Mouse (Mus musculus) c-Kit-positive CD71-positive TER-119-positive erythroid progenitor cells, embryonic 14.5 days (primary cell): ENCODE measurements around the gene Gm43552.
"Not testable (repeated sequence)": the region's sequence is repeated elsewhere in the genome, so short reads cannot be mapped to it uniquely, and the experiment has no call there.

Experiments
- DNase-seq: peaks from one replicate; pipeline ENCODE4 v3.0.0-alpha.2; 2013; ENCODE audit warnings: low spot score

Gm43552 gene

DNA sequence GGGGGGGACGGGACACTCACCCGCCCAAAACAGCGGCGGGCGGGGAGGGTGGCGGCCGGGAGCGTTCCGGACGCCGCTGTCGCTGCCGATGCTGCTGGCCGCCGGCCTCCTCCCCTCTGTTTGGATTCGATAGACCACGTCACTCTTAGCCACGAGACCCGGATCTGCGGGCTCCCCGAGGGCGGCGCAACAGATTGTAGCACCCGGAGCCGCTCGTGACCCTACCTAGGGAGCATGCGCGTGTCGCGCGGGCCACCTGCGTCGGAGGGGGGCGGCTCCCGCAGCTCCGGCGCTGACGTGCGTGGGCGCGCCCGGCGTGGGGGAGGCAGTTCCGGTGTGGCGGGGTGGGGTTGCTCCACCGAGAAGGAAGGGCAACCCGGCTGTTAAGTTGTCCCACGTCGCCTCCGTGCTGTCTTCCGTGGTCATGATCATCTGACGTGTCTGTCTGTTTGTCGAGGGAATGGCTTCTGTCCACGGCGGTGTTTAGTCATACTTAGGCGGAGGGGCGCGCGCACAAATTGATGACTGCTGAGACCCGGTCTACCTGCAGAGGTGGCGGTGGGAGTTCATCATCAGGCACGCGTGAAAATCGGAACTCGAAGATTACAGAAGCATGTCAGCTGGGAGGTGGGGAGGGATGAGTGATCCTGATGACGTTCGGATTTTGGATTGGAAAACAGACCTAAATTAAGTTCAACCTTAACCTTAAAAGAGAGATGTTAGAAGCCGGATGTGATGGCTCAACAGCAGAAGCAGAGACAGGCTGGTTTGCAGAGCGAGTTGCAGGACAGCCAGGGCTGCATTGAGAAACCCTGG lies at the start of gene Gm43552:
TSS of gene Gm43552 (minus strand) at position 118 of the 816 bp plus-strand sequence.
- peak; percentile 81 for DNase-seq

DNA sequence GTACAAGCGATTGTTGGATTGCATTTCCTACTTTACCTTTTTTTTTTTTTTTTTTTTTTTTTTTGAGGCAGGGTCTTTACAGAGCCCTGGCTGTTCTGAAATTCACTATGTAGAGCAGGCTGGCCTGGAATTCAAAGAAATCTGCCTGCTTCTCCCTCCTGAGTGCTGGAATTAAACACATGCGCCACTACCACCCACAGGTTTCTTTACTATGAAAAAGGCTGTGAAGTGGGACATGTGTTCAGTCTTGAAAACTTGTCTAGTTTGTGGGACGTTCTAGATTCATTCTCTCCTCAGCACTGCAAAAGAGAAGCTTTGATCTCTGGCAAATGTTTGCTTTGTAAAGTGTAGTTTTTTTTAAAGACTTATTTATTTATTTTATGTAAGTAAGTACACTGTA lies 49.3 kb upstream of the Gm43552 start:
- DNase-seq, result no peak

DNA sequence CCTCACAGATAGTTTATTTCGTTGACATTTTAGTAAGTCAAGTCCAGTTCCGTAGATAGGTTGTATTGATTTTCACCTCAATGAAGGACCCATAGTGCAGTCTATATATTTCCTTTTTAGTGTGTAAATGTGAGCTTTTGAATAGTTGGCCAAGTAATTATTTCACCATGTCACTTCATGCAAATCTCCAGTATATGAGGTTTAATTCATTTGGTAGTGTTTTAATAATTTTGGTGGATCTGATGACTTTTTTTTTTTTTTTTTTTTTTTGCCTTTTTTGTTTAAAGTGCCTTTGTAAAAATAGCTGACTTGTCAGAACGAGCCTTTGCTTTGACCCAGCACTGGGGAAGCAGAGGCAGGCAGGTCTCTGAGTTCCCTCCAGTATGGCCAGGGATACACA lies 47.2 kb upstream of the Gm43552 start:
- no peak for DNase-seq

DNA sequence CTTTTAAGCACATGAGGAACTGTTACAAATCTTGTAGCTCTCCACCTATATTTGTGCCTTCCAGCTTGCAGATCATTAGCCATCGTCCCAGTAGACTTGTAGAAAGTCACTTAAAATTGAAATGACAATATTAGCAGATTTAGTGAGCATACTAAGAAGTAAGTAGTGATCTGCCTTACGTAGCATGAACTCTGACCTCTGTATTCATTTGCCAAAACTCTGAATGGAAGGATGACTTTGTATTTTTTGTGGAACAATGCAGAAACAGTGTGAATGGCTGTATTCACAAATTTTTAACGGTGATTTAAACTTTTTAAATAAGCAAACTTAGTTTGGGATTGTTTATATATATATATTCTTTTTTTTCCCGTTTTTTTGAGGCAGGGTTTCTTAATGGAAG lies 46.2 kb upstream of the Gm43552 start:
- peak; percentile 40 for DNase-seq

DNA sequence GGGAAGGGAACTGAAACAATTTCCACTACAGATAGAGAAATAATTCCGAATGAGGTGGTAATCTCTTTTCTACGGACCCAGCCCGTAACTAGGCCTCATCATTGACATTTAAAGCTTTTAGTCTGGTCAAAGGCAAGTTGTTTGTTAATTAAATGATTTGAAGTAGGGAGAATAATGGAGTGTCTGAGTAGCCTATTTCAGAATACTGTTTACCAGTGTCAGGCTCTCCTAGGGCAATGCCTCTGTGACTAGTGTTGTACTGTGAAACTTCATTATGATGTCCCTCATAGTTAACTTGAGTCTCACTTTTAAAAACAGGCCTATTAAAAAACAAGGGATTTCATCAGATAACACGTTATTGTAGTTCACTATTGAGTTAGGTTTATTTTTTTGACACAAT lies 45.5 kb upstream of the Gm43552 start:
- peak; percentile 37 for DNase-seq

DNA sequence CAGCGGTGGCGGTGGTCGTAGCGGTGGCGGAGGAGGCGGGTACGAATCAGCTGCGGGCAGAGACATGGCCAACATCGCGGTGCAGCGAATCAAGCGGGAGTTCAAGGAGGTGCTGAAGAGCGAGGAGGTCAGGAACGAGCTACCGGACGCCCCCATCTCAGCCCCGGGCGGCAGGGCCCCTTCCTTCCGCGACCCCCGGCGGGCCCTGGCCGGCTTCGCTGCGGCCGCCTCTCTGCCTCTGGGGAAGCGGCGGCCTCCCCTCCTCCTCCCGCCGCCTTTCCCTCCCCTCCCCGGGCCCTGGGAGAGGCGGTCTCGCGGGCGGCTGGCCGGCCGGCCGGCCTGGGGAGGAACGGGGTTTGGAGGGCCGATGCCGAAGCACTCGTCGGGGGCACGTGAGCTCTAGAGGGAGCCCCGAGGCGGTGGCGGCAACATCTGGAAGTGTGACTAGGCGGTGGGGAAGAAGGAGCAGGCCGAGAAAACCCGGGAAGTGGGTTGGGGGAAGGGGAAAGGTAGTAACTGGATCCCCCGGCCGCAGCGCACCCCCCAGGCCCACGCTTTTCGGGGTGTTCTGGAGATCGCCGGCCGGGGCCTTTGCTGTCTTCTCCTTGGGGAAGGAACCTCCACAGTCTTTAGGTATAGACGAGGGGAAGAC lies 44.9 kb upstream of the Gm43552 start:
- DNase-seq, result peak; percentile 54

DNA sequence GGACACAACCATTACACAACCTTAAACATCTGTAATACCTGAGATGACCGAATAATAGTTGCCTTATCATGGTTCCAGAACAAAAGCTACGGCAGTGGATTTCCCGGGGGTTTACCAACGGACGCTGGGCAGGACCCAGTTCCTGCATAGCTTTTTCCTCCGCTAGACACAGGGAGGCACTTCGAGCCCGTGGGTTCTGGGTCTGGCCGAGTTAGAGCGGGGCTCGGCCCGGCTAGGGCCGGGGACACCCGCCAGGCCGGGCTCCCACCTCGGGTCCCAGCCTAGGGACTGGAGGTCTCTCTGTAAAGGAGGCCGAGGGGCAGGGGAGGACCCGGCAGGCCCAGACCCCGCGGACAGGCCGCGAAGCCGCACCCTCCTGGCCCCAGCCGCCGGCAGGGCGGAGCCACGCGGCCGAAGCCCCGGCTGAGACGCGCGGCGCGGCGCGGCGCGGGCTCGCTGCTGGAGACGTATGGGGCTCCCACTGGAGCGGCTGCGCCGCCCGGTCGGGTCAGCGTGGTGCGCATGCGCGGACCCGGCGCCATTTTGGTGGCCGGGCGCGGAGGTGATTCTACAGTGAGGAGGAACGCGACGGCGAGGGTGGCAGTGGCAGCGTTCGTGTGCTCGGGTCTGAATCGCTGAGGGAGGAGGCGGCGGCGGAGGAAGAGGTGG lies 44.3 kb upstream of the Gm43552 start, which contains the start of the genes Smim14 and Ube2k:
TSS of gene Smim14 (minus strand) at position 434 of the 669 bp plus-strand sequence.
TSS of gene Ube2k (plus strand) at position 483 of the 669 bp plus-strand sequence.
- peak; percentile 89 for DNase-seq

DNA sequence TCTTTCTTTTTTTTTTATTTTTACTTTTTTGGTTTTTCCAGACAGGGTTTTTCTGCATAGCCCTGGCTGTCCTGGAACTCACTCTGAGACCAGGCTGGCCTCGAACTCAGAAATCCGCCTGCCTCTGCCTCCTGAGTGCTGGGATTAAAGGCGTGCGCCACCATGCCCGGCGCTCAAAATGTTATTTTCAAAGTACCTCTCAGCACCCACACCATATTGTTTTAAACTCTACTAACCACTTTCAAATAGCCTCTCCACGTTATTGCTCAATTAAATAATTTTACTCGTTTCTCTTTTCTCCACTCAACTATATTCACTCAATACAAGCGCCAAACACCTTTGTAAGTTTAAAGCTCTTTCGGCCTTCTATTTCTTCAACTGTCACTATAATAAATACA lies 43.4 kb upstream of the Gm43552 start:
- not testable (repeated sequence) for DNase-seq

DNA sequence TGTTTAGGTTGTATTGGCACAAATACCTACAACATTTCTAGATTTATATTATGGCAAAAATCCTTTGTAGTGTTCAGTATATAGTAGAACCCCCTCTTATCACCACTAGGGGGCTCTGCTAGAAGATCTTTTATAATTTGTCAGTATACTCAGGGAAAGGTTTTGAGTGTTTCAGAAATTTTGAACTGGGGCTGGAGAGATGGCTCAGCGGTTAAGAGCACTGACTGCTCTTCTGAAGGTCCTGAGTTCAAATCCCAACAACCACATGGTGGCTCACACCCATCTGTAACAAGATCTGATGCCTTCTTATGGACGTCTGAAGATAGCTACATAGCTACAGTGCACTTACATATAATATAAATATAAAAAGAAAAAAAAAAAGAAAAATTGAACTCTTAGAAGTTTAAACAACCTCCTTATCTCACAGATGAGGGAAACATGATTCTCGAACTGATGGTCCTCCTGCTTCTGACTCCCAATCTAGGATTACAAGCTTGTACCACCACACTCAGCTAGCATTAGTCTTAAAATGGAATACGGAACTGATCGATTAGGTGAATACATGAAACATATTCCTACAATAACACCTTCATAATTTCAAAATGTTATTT lies 42.9 kb upstream of the Gm43552 start:
- DNase-seq, result peak; percentile 79

DNA sequence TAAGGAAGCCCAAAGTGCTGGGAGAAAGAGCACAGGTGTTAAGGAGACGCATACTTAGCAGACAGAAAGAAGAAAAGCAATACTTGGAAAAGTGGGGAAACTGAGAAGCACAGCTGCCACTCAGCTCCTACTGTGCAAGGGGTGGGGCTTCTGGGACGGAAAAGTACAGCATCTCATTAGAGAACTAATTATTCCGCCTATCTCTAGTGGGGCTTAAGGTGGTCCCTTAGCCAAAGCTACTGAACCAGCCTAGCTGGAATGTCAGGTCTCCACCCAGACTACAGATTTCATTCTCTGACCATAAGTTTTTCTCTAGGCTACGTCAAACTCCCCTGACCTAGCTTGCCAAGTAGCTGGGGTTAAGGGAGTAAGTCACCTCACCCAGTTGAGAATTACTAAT lies 41.9 kb upstream of the Gm43552 start:
- DNase-seq, result no peak

DNA sequence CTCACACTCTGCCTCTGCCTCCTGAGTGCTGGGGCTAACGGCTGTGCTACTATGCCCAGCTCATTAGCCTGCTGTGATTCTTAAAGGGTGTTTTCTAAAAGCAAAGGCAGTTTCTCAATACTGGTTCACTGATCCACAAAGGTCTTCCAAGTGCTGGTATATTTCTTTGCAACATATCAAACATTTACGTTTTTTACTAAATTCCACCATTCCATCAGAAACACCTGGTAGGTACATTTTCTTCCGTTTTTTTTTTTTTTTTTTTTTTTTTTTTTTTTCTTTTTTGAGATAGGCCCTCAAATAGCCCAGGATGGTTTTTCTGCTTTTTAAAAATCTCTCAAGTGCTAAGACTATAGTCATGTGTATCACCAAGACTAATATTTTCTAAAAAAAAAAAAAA lies 38.6 kb upstream of the Gm43552 start:
- no peak for DNase-seq

DNA sequence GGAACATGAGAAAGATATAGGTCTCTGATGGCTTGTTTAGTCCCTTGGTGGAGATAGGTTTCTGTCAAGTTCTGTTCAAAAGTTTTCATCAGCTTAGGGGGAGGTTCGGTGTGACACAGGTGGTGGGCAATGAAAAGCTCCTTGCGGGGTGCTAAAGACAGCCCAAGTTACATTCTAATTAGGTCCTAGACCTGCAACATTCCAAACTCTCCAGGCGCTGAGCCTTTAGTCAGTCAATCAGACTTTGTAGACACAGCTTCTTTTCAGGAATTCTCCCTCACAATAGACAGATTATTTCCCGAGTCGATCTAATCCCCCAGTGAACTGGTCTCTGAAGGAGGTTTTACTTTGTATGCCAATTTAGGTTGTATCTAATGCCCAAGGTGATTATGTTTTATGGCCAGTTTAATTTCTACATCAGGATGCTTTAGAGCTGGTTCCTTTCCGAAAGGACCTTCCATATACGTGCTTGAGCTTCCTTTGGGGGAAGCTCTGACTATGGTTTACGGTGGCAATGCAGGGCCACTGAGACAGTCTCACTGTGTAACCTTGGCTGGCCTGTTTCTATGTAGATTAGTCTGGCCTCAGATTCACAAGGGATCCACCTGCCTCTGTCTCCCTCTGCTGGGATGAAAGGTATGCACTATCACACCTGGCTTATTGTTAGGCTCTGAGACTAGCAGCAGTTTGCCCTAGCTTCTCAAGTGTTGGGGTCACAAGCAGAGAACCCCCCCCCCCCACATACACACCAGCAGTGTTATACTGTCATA lies 33.2 kb upstream of the Gm43552 start:
- DNase-seq, result no peak

DNA sequence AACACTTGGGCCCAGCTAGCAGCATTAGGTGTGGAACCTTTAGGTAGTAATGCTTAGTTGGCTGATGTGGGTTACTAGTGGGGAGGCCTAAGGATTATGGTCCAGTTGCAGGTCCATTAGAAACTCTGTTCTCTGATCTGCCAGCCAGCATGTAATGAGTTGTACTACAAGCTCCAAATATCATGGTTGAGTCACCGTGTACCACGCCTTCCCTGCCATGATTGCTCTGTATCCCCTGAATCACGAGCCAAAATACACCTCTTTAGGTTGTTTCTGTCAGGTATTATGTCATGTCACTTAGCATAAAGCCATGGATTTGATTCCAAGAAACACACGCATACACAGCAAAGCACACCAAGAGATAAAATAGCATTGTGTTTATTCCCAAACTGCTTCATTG lies 32.2 kb upstream of the Gm43552 start:
- DNase-seq, result no peak

DNA sequence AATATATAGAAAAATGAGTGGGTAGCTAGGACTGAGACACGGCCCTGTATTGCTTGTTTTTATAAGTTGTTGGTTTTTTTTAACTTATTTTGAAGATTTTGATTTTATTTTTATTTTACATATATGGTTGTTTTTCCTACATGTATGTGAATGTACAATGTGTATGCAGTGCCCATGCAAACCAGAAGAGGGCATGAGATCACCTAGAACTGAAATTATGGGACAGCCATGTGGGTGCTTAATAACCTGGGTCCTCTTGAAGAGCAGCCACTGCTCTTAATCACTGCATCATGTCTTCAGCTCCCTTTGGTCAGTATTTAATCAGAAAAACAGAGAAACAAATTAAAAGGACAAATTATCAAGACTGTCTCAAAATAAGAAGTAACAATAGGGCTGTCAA lies 29.2 kb upstream of the Gm43552 start:
- DNase-seq, result peak; percentile 31

DNA sequence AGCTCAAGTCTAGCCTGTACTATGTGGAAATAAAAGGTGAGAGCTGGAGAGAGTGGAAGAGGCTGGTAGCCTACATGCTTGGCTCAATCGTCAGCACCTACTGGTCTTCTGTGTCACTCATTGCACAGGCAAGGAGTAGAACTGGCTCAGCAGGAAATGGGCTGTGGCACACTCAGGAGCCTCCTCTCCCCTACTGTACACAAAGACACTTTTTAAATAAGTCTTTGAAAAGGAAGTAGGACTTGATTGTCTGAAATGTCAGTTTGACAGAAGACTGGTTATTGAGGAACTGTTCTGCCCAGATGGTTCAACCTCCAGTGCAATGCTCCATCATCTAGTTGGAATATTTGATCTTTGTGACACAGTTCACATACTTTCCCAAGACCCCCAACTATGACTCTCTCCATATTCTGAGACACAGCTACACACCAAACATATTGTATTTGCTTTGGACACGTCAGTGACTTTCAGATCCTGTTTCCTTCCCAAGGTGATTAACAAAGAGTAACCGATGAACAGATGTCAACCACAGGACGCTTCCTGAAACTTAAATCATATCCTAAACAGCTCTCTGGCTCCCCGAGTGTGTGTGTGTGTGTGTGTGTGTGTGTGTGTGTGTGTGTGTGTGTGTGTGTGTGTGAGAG lies 22.1 kb upstream of the Gm43552 start:
- no peak for DNase-seq

DNA sequence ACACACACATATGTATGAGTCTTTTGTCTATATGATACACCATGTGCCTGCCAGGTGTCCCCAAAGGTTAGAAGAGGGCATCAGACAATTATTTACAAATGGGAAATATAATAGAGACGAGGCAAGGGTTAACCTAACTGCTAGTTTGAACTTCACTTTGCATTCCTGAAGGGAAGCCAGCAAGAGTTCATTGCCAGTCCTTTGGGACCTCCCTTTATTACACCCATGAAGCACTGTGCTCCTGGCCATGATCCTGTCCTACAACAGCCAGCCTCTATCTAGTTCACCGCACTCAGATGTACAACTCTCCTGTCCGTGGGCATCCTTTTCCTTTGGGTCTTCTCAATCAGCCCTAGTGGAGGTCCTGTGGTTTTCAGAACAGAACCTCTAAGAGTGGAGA lies 20.9 kb upstream of the Gm43552 start:
- no peak for DNase-seq

DNA sequence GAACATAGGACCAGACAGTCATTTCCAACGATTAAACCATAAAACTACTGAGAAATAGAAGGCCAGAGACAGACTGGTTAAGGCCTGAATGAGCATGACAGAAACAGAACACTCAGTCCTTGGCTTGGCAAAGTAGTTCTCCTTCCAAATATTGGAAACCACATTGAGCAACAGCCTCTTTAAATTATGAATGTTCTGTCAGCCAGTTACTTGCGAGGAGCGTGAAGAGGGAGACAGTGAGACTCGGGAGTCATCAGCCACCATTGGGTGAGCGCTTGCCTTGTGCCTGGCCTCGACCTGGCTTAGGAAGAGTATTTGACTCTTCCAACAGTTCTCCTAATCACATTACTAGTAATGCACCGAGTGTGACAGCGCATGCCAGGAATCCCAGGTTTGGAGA lies 15.8 kb upstream of the Gm43552 start:
- no peak for DNase-seq

DNA sequence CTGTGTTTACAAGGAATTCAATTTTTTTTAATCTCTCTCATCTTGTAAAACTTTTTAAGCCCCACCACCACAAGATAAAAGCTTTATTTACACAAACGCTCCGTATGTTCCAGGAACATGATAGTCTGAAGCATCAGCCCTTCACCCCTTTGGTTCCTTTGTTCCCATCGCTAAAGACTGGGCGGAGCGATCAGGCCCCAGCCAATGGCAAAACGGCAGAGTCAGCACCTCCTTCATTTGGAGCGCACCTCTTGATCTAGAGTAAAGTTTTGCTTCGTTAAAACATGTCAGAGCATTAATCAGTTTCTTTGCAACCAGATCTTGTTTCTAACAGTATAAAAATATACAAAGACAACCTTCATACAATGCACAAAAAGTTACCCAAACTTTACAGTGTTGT lies 13.2 kb upstream of the Gm43552 start:
- peak; percentile 37 for DNase-seq

DNA sequence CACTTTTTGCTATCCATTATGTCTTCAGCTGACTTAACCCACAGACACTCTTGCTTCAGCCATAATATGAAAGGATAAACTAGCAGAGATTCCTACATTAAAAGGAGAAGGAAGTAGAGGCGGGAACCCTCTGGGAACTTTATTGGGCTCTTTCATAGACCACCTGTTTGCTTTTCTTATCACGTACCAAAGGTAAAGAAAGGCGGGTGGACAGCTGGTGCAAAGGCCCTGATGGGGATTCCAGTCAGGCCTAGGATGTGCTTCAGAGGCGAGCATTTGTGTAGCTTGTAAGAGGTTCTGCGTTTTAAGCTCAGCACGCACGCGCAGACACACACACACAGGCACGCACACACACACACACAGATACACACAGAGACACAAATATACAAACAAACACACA lies 8.8 kb upstream of the Gm43552 start:
- no peak for DNase-seq

DNA sequence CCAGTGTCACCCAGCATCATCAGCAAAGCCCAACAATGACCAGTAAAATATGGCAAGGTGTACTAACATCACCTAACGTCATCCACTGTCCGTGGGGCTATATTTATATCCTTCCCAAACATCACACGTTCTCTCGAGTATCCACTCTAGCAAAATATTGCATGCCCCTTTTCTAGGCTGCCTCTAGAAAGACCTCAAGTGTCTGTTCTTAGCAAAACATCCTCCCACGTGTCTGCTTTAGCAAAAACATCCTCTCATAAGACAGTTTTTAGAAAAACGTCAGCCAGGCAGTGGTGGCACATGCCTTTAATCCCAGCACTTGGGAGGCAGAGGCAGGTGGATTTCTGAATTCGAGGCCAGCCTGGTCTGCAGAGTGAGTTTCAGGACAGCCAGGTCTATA lies 7.6 kb upstream of the Gm43552 start:
- DNase-seq, result no peak
